Mouse (Mus musculus): ENCODE results near the gene Gadl1.

DNA sequence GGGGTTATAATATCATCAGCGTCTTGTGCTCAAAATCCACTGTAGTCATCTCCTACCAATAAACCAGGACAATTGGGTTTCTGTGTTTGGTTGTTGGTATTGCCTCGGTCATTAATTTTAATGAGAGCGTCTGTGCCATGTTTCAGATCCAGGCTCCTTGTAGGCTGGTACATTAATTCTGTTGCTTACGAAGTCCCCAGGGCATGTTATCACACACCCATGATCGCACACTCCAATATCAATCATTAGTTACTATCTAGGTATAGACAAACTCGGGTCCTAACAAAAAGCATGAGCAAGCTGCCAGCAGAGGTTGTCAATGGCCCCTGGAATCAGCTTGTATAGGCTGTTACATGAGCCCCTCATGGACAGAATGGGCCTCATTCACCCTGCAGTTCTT lies 67.6 kb downstream of the Gadl1 start:
- no peak for TF ChIP-seq TAL1 (conservative IDR thresholded peaks at IDR 0.05; ENCODE audit: low read depth, low read length)
- no peak for TF ChIP-seq CTCF (IDR thresholded peaks at IDR 0.05; ENCODE audit: low read depth, low read length)
- no peak for TF ChIP-seq GATA2 (IDR thresholded peaks at IDR 0.05; ENCODE audit: borderline replicate concordance, low read depth, low read length)

Measured in G1E (cell line).